Mouse (Mus musculus) embryonic facial prominence, embryonic 15.5 days (tissue): Measurements from ENCODE around the gene Klhl5. TPM values are rescaled to one million over a fixed set of nuclear protein-coding genes. Genes with fewer than 3 reads are reported as not detected.
A peak's percentile ranks its signal among the peaks of the same experiment; 100 is the strongest.

ENCODE experiments used
- ATAC-seq: fragments of 200-750 bp; cut with Nextera tagmentation; 2 replicates; pipeline ENCODE4 v1.8.0; 2017; ENCODE audit warnings: low read depth, moderate TSS enrichment; ENCODE audit not compliant: insufficient number of reproducible peaks, low FRiP score, low TSS enrichment
- H3K27ac ChIP-seq: fragments of 300-500 bp; sonication (generic); replicated peaks from 2 replicates; pipeline ENCODE4 v1.5.1; 2015; ENCODE audit warnings: mild to moderate bottlenecking, inconsistent platforms
- H3K27me3 ChIP-seq: fragments of 300-500 bp; sonication (generic); 2 replicates; pipeline ENCODE4 v1.6.1; 2015; ENCODE audit warnings: inconsistent platforms
- H3K36me3 ChIP-seq: fragments of 300-500 bp; sonication (generic); 2 replicates; pipeline ENCODE4 v1.6.1; 2015; ENCODE audit warnings: mild to moderate bottlenecking, inconsistent platforms
- H3K4me1 ChIP-seq: fragments of 300-500 bp; sonication (generic); 2 replicates; pipeline ENCODE4 v1.6.1; 2015; ENCODE audit warnings: inconsistent platforms
- H3K4me2 ChIP-seq: fragments of 300-500 bp; sonication (generic); replicated peaks from 2 replicates; pipeline ENCODE4 v1.6.1; 2015; ENCODE audit warnings: mild to moderate bottlenecking, inconsistent platforms
- H3K4me3 ChIP-seq: fragments of 300-500 bp; sonication (generic); replicated peaks from 2 replicates; pipeline ENCODE4 v1.5.1; 2015; ENCODE audit warnings: mild to moderate bottlenecking, inconsistent platforms
- H3K9ac ChIP-seq: fragments of 300-500 bp; sonication (generic); 2 replicates; pipeline ENCODE4 v1.6.1; 2015; ENCODE audit warnings: inconsistent platforms
- H3K9me3 ChIP-seq: fragments of 300-500 bp; sonication (generic); replicated peaks from 2 replicates; pipeline ENCODE4 v1.6.1; 2016; ENCODE audit warnings: inconsistent platforms
- WGBS: fragments of 180-500 bp; shearing (Covaris S2); methylation state at CpG from one replicate; pipeline ENCODE4 v1.1.7; 2015; 5-methylcytosine and 5-hydroxymethylcytosine counted together
- polyA plus RNA-seq: library from polyadenylated mRNA; unstranded; fragments of >200 nt; fragmentation: Nextera tagmentation; extraction: Ambion mirVana; gene quantifications from 2 replicates; pipeline ENCODE4 v1.2.1, GENCODE M21; 2015

The Klhl5 gene
- polyA plus RNA-seq = 20.2 and 22.6 TPM in 2 replicates

DNA sequence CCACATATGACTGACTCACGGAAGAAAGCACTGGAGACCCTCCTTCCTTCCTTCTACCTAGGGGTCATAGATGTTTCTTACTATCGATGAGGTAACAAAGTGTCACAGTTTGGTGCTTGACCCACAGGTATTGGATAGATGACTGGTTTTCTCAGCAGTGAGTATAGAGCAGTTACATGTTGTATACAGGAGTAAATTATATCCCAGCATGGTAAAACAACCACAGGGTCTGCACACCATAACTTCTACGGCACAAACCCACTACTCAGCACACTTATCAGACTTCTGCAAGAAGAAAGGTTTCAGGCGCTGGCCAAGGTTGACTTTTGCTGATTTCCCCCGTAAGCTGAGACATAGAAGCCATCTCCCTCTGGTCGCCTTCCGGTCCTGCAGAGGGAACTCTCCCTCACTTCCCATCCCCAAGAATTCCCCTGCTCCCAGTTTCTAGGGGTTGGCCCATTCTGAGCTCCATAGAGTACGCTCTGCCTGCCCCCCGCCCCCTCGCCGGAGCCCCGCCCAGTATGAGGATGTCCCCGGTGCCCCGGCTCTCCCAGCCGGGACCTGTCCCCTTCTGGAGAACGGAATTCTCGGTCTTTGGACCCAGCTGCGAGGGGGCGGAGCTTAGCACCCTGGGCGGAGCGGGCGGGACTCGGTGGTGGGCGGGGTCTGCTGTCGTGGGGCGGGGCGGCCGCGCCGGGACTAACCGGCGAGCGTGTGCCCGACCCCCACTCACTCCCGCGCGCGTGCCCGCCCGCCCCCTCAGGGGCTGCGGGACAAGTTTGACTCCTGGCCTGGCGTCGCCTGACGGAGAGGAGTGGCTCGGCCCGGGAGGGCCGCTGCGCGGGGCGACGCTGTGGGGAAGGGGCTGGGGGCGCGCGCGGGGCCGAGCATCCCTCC, at the start of gene Klhl5:
Gene Klhl5, plus strand, starts transcription at position 664 of the 897 bp plus-strand sequence.
- Histone ChIP-seq H3K27me3 (no peaks in the 10 kb centered on the region), H3K36me3 (no peaks in the 10 kb centered on the region), H3K9ac (peak within 1 kb of the TSS; percentile 78), H3K4me2 (peak within 1 kb of the TSS; percentile 66), H3K4me1 (peaks cover 21% of the 10 kb centered on the region; the same call in 1 of the 2 replicates), H3K9me3 (no peaks in the 10 kb centered on the region), H3K4me3 (peak within 1 kb of the TSS; percentile 77), H3K27ac (peak within 1 kb of the TSS; percentile 86)
- WGBS = 4% methylated on average over 39 of the region's 56 CpGs
- ATAC-seq = peak; percentile 92

DNA sequence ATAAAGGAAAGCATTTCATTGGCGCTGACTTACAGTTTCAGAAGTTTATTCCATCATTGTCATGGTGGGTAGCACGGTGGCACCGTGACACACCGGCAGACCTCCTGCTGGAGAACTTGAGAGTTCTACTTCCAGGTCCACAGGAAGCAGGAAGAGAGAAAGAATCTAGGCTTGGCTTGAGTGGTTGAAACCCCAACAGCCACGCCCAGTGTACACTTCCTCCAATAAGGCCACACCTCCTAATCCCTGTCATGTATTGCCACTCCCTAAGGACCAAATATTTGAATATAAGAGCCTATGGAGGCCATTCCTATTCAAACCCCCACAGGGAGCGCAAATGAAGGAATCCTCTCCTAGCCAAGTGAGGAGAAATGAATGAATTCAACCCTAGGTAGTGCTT, 49.7 kb upstream of the Klhl5 start:
- Histone ChIP-seq H3K27ac (no peak overlapping the region), H3K27me3 (no peaks in the 10 kb centered on the region), H3K36me3 (no peaks in the 10 kb centered on the region), H3K4me2 (no peak overlapping the region), H3K4me1 (no peaks in the 10 kb centered on the region), H3K9ac (no peak overlapping the region), H3K4me3 (no peak overlapping the region), H3K9me3 (no peaks in the 10 kb centered on the region)
- WGBS = 98% methylated on average over 6 of the region's 6 CpGs
- no peak for ATAC-seq

DNA sequence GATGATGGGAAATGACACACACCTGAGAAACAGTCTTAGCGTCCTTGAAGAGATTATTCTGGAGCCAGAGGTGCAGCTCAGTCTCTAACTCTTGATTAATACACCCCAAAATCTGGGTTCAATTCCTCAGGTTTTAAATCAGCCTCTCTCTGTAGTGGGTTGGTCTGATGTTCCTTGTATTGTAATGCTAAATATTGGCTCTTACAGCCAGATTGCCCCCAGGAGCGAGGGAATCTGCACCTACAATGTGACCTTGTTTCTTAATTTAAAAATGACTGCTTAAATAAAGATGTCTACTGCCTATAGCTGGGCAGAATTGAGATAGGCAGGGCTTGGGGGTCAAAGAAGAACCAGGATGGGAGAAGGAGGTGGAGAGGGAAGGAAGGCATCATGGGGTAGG, 47.5 kb upstream of the Klhl5 start:
- H3K9me3 ChIP-seq = no peaks in the 10 kb centered on the region
- H3K4me3 ChIP-seq = no peak overlapping the region
- H3K36me3 ChIP-seq = no peaks in the 10 kb centered on the region
- H3K27ac ChIP-seq = no peak overlapping the region
- no peak overlapping the region for H3K9ac ChIP-seq
- H3K4me1 ChIP-seq = no peaks in the 10 kb centered on the region
- no peaks in the 10 kb centered on the region for H3K27me3 ChIP-seq
- H3K4me2 ChIP-seq = no peak overlapping the region
- 66% methylated on average over 2 of the region's 2 CpGs for WGBS
- no peak for ATAC-seq

DNA sequence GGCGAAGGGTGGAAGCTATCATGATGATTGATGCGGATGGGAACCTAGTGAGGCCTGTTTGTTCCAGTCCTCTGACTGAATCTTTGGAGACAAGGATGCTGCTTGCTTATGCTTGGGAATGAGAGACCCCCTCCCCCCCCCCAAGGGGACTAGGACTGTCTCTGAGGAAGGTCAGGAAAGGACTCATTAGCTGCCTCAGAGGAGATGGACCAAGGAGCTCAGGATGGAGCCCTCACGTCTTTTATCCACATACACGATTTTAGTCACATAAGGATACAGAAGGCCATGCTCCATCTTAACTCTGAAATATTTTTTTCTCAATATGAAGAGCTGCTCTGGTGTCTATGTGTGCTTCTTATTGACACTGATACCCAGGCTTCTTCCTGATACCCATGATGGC, 45.1 kb upstream of the Klhl5 start:
- no peak overlapping the region for H3K4me3 ChIP-seq
- no peak overlapping the region for H3K27ac ChIP-seq
- no peaks in the 10 kb centered on the region for H3K4me1 ChIP-seq
- WGBS = 91% methylated on average over 4 of the region's 4 CpGs
- H3K4me2 ChIP-seq = no peak overlapping the region
- no peaks in the 10 kb centered on the region for H3K36me3 ChIP-seq
- no peaks in the 10 kb centered on the region for H3K27me3 ChIP-seq
- no peak overlapping the region for H3K9ac ChIP-seq
- ATAC-seq = no peak
- H3K9me3 ChIP-seq = no peaks in the 10 kb centered on the region

DNA sequence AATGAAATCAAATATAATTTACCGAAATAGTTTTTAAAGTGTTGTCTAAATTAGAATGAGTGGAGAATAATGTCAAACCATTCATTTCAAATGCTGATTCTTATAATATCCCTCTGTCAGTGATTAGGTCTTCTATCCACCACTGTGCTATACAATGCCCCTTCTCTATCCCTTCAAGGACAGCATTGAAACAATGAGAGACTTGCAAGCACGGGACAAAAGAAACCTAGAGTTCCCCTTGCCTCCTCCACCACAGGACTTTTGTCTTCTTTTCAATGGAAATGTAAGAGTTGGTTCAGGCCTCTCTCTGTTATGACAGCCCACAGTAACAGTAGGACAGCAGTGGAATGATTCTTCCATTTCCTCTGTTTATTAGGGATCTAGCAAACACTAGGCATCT, 44.1 kb upstream of the Klhl5 start:
- Histone ChIP-seq H3K27me3 (no peaks in the 10 kb centered on the region), H3K27ac (no peak overlapping the region), H3K4me1 (no peaks in the 10 kb centered on the region), H3K4me3 (no peak overlapping the region), H3K4me2 (no peak overlapping the region), H3K36me3 (no peaks in the 10 kb centered on the region), H3K9me3 (no peaks in the 10 kb centered on the region), H3K9ac (no peak overlapping the region)
- ATAC-seq = no peak
- 77% methylated on average over 2 of the region's 2 CpGs for WGBS

DNA sequence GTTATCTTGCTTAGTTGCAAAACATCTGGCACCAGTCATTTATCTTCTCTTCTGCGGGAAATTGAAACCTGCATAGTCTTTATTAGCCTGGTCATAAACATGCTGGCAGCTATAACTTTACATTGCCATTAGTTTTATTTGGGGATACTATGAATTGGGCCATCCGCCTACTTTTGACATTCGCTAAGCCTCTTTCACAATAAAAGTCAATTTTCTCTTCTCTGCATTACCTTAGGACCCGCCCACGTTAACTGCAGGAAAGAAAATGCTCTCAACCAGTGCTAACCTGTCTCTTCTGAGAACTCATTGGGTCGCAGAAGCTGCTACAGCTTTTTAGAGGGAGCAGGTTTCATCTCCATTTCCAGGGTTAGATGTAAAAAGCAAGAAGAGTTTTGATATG, 39.2 kb upstream of the Klhl5 start:
- no peaks in the 10 kb centered on the region for H3K9me3 ChIP-seq
- H3K27me3 ChIP-seq = no peaks in the 10 kb centered on the region
- H3K4me1 ChIP-seq = no peaks in the 10 kb centered on the region
- WGBS = 73% methylated on average over 6 of the region's 6 CpGs
- no peak overlapping the region for H3K4me2 ChIP-seq
- H3K4me3 ChIP-seq = no peak overlapping the region
- no peak overlapping the region for H3K9ac ChIP-seq
- H3K27ac ChIP-seq = no peak overlapping the region
- no peak for ATAC-seq
- H3K36me3 ChIP-seq = no peaks in the 10 kb centered on the region

DNA sequence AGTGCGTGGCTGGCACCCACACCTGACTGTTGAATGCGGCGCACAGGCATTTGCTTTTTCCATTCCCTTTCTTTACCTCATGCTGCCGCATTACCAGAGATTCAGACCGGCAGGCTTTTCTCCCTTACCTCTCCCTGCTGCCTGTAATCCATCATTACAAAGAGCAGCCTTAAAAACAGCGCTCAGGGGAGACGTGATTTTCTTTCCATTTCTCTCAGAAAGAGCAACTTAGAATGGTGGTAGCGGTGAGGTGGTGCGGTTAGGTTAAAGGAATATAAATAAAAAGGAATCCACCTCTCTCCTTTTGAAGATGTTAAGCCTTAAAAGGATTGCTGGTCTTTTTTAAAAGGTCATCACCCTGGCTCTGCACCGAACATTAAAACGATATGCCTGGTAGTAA, 37.5 kb upstream of the Klhl5 start:
- Histone ChIP-seq H3K4me3 (no peak overlapping the region), H3K4me2 (no peak overlapping the region), H3K9me3 (no peaks in the 10 kb centered on the region), H3K4me1 (no peaks in the 10 kb centered on the region), H3K9ac (no peak overlapping the region), H3K36me3 (no peaks in the 10 kb centered on the region), H3K27me3 (no peaks in the 10 kb centered on the region), H3K27ac (no peak overlapping the region)
- ATAC-seq = no peak
- 76% methylated on average over 11 of the region's 11 CpGs for WGBS

DNA sequence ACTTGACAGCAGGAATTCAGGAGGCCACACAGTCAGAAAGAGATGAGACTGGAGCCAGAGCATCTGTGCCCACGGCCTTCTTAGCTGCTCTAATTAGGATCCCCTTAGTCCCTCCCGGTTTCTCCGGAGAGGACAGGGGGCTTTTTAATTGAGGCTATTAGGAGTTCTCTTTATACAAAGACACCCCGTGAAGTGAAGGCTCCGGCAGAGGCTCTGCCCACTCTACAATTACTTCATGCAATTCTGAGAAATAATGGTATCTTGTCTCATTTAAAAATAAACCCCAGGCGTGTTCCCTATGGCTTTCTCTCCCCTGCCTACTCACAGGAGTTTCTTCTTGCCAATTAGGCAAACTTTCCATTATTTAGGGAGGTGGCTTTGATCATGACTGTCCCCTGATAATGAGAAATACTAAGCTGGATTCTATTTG, 35.6 kb upstream of the Klhl5 start:
- 22% methylated on average over 6 of the region's 6 CpGs for WGBS
- H3K9ac ChIP-seq = no peak overlapping the region
- no peak overlapping the region for H3K4me3 ChIP-seq
- H3K27me3 ChIP-seq = no peaks in the 10 kb centered on the region
- no peak for ATAC-seq
- no peak overlapping the region for H3K4me2 ChIP-seq
- no peak overlapping the region for H3K27ac ChIP-seq
- no peaks in the 10 kb centered on the region for H3K4me1 ChIP-seq
- no peaks in the 10 kb centered on the region for H3K9me3 ChIP-seq
- no peaks in the 10 kb centered on the region for H3K36me3 ChIP-seq

DNA sequence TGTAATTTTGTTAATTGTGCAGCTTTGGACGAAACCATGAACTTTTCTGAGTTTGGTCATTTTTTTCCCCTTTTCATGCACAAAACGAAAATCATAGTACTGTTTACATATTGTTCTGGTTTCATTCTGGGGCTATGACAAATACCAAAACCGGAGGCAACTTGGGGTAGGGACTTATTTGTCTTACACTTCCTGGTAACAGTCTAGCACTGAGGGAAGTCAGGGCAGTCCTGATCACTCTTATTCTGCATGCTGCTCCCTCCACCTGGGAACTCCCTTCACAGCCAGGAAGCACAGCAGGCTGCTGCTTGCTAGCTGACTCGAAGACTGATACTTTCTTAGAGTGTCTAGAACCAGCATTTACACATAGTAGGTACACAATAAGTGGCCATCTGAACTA, 34.1 kb upstream of the Klhl5 start:
- Histone ChIP-seq H3K4me3 (no peak overlapping the region), H3K27me3 (no peaks in the 10 kb centered on the region), H3K4me2 (no peak overlapping the region), H3K36me3 (no peaks in the 10 kb centered on the region), H3K27ac (no peak overlapping the region), H3K9ac (no peak overlapping the region), H3K9me3 (no peaks in the 10 kb centered on the region), H3K4me1 (no peaks in the 10 kb centered on the region)
- 69% methylated on average over 4 of the region's 4 CpGs for WGBS
- no peak for ATAC-seq

DNA sequence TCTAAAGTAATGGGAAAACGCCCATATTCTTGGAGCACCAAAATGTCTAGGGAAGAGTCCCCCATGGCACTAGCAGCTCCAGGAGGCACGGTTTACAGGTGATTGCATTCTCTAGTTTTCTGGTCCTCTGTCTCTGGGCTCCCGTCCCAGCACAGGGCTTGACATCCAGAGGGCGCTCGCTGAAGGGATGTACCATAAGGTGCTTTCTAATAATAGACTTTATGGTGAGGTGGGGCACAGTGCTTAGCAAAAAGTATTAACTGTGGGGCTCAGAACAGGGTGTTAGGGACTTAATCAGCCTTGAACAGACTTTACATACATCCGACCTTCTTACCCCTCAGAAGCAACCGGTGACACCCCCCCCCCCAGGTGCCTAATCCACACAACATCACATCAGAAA, 32.6 kb upstream of the Klhl5 start:
- H3K36me3 ChIP-seq = no peaks in the 10 kb centered on the region
- no peak overlapping the region for H3K27ac ChIP-seq
- H3K9ac ChIP-seq = no peak overlapping the region
- H3K4me3 ChIP-seq = no peak overlapping the region
- WGBS = 59% methylated on average over 7 of the region's 7 CpGs
- H3K9me3 ChIP-seq = no peaks in the 10 kb centered on the region
- no peak overlapping the region for H3K4me2 ChIP-seq
- no peaks in the 10 kb centered on the region for H3K27me3 ChIP-seq
- no peak for ATAC-seq
- no peaks in the 10 kb centered on the region for H3K4me1 ChIP-seq

DNA sequence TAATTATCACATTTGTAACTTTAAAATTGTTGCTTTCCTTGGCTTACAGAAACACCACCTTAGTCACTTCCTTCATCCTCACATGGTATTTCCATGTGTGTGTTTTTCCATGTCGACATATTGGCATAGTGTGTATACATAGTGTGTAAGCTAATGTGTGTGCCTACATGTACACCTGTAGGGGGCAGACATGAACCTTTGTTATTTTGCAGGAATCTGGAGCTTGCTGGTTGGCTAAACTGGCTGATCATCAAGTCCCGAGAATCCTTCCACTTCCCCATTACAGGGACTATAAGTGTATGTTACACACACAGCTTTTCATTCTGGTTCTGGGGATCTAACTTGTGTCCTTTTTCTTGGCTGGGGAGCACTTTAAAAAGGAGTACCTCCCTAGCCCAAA, 31.3 kb upstream of the Klhl5 start:
- no peak for ATAC-seq
- H3K27ac ChIP-seq = no peak overlapping the region
- H3K36me3 ChIP-seq = no peaks in the 10 kb centered on the region
- H3K4me1 ChIP-seq = no peaks in the 10 kb centered on the region
- no peak overlapping the region for H3K4me2 ChIP-seq
- no peak overlapping the region for H3K4me3 ChIP-seq
- no peaks in the 10 kb centered on the region for H3K27me3 ChIP-seq
- no peak overlapping the region for H3K9ac ChIP-seq
- H3K9me3 ChIP-seq = no peaks in the 10 kb centered on the region
- WGBS = 62% methylated on average over 2 of the region's 2 CpGs

DNA sequence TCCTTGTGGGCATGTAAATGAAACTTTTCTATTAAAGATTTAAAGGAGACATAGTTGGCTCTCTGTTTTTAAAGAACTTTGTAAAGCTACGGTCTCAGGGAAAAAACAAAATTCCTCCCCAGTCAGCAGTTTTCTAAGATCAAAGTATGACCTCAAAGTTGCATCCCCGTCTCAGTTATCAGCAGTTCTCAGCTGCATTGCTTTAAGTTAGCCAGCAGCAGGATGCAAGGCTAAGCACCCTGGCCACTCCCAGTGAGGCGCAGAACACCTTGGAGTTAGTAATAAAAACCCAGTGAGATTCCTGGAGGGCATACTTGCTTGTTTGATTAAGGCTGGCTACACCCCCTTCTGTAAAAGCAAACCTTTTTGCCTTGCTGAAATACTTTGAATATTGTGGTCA, 30.6 kb upstream of the Klhl5 start:
- 17% methylated on average over 3 of the region's 3 CpGs for WGBS

More for the DNA sequence above, 30.6 kb upstream of the Klhl5 start:
- Histone ChIP-seq H3K36me3 (no peaks in the 10 kb centered on the region), H3K4me1 (no peaks in the 10 kb centered on the region), H3K9ac (no peak overlapping the region), H3K4me2 (no peak overlapping the region), H3K4me3 (no peak overlapping the region), H3K9me3 (no peaks in the 10 kb centered on the region), H3K27me3 (no peaks in the 10 kb centered on the region), H3K27ac (no peak overlapping the region)
- ATAC-seq = no peak
